ENCODE assay signal across 10 mouse cellular contexts in the genomic region with DNA sequence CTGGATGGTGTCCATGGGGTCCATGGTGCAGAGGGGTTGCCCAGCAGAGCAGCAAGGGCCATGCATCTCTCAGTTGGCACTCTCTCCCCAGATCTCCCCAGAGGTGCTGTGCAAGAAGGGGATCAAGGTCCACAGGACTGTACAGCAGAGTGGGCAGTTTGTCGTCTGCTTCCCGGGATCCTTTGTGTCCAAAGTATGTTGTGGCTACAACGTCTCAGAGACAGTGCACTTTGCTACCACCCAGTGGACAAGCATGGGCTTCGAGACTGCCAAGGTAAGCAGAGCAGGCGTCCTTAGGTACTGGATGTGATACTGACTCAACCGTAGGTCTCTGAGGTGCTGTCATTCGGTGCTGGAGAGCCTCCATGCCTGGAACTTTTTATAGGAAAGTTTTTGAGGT.
DNase-seq lines count a peak whose midpoint lies in the region; ATAC-seq and TF ChIP-seq lines count a peak whose summit lies in the region.
"Had no signal": no experiment of that assay in that cellular context is flagged by ENCODE, and none has a peak within 500 bp of the region (broad histone marks: within the 10 kb centered on the region; RNA-seq: fewer than 3 reads in every experiment).

No protein-coding gene starts in this region.

- H3K4me1 ChIP-seq in heart, postnatal 0 days (ENCODE audit: control insufficient read depth, insufficient read depth): peaks cover 28% of the 10 kb centered on the region; the same call in 1 of the 2 replicates
- peaks cover 18 to 20% of the 10 kb centered on the region in 2 experiments for H3K4me1 ChIP-seq in MEL (ENCODE audit: control insufficient read depth in 1 of 2, insufficient read depth in 2 of 2, low read length in 2 of 2)

- TF ChIP-seq CTCF in heart, postnatal 0 days (IDR thresholded peaks at IDR 0.05; ENCODE audit: low read depth): peak; percentile 51
- peak in 2 of 3 experiments; percentile 4 to 17; a peak in 2 of 6 replicates for TF ChIP-seq CTCF in MEL (IDR thresholded peaks at IDR 0.05 in 2 of 3, conservative IDR thresholded peaks at IDR 0.05 in 1 of 3; ENCODE audit: control insufficient read depth in 1 of 3, insufficient read depth in 1 of 3, low read depth in 2 of 3, low read length in 3 of 3, poor library complexity in 1 of 3, severe bottlenecking in 1 of 3)

- no peaks in the 10 kb centered on the region for H3K9me3 ChIP-seq in heart, postnatal 0 days (replicated peaks; ENCODE audit: control insufficient read depth, low read length)
- H3K9me3 ChIP-seq in MEL (replicated peaks; ENCODE audit: insufficient read depth, low read length): no peaks in the 10 kb centered on the region

- DNase-seq in heart, postnatal 0 days (ENCODE audit: low spot score): peak; percentile 28
- no peak for DNase-seq in heart, postnatal 4 days
- no peak for DNase-seq in MEL (ENCODE audit: low read depth, low spot score)
- peak; percentile 39 for DNase-seq in embryo, embryonic 10.5 days (ENCODE audit: low spot score)
- peak; percentile 70 for DNase-seq in kidney, postnatal 10 days
- no peak for DNase-seq in adrenal gland, adult 8-10 months
- DNase-seq in thymus, postnatal 10 days (ENCODE audit: low spot score in 2 of 2): no peak
- no peak for DNase-seq in adrenal gland, postnatal 10 days
- DNase-seq: right cerebral cortex, postnatal 14 days; thymus, postnatal 4 days had no signal

- no peak for TF ChIP-seq EP300 in heart, postnatal 0 days (IDR thresholded peaks at IDR 0.05; ENCODE audit: low read depth)
- TF ChIP-seq EP300 in MEL (IDR thresholded peaks at IDR 0.05; ENCODE audit: low read depth in 1 of 2, low read length in 2 of 2): no peak

- no peak overlapping the region for H3K27ac ChIP-seq in heart, postnatal 0 days (ENCODE audit: low read depth)
- no peak overlapping the region for H3K27ac ChIP-seq in MEL (ENCODE audit: control insufficient read depth, low read depth, low read length)

- ATAC-seq in heart, postnatal 0 days (ENCODE audit: insufficient read depth, low read depth): peak; percentile 31; the same call in 1 of the 2 replicates

- no peaks in the 10 kb centered on the region for H3K79me2 ChIP-seq in MEL (ENCODE audit: control insufficient read depth, insufficient read depth, low read length, poor library complexity)

- 53% methylated on average over 7 of the region's 7 CpGs for WGBS in heart, postnatal 0 days

- no peak overlapping the region for H3K9ac ChIP-seq in heart, postnatal 0 days (replicated peaks; ENCODE audit: low read depth, low read length)
- no peak overlapping the region for H3K9ac ChIP-seq in MEL (ENCODE audit: control insufficient read depth, low read depth, low read length, poor library complexity, severe bottlenecking)

- no peak; the same call in none of the 2 replicates for TF ChIP-seq RAD21 in MEL (IDR thresholded peaks at IDR 0.05; ENCODE audit: low read depth, low read length)

- H3K4me2 ChIP-seq in heart, postnatal 0 days (ENCODE audit: low read depth, low read length): no peak overlapping the region

- H3K36me3 ChIP-seq in heart, postnatal 0 days (replicated peaks; ENCODE audit: control insufficient read depth, insufficient read depth, low read length): peaks cover 83% of the 10 kb centered on the region
- peaks cover 0 to 19% of the 10 kb centered on the region in 2 experiments; a peak in 3 of 4 replicates for H3K36me3 ChIP-seq in MEL (ENCODE audit: control insufficient read depth in 1 of 2, insufficient read depth in 2 of 2, low read length in 2 of 2)

- TF ChIP-seq POLR2A in MEL (IDR thresholded peaks at IDR 0.05; ENCODE audit: control insufficient read depth in 1 of 2, insufficient read depth in 1 of 2, low read depth in 1 of 2, low read length in 2 of 2, poor library complexity in 1 of 2): no peak

- no peak overlapping the region for H3K4me3 ChIP-seq in heart, postnatal 0 days (ENCODE audit: low read depth, low read length)
- H3K4me3 ChIP-seq in MEL (ENCODE audit: control insufficient read depth in 1 of 2, insufficient read depth in 1 of 2, low read depth in 2 of 2, low read length in 2 of 2): no peak overlapping the region

- no peaks in the 10 kb centered on the region for H3K27me3 ChIP-seq in heart, postnatal 0 days (ENCODE audit: control insufficient read depth, insufficient read depth, low read length)
- H3K27me3 ChIP-seq in MEL (ENCODE audit: control insufficient read depth in 1 of 2, insufficient read depth in 2 of 2, low read length in 2 of 2): no peaks in the 10 kb centered on the region

TF ChIP-seq in MEL, 35 proteins besides CTCF, POLR2A, EP300 and RAD21:
- TF ChIP-seq TCF12 (IDR thresholded peaks at IDR 0.05; ENCODE audit: low read depth, low read length) (no peak), ZMIZ1 (IDR thresholded peaks at IDR 0.05; ENCODE audit: low read depth, low read length) (no peak), KAT2A (conservative IDR thresholded peaks at IDR 0.05; ENCODE audit: low read depth, low read length) (no peak), ELF1 (IDR thresholded peaks at IDR 0.05; ENCODE audit: low read depth, low read length) (no peak), MXI1 (IDR thresholded peaks at IDR 0.05; ENCODE audit: low read depth, low read length) (no peak), MAFK (IDR thresholded peaks at IDR 0.05; ENCODE audit: borderline replicate concordance, low read depth, low read length) (no peak)

Comparison
In these comparisons a context has a peak if more than half of its experiments do, and no peak if none do; other contexts are left out.
1. DNase-seq: peak in heart, postnatal 0 days (single experiment), embryo, embryonic 10.5 days (single experiment) and kidney, postnatal 10 days (single experiment); none in heart, postnatal 4 days (single experiment), MEL (single experiment), adrenal gland, adult 8-10 months (single experiment), thymus, postnatal 10 days (0 of 2) and adrenal gland, postnatal 10 days (single experiment).